Mouse (Mus musculus) liver, embryonic 14.5 days (tissue): Measurements from ENCODE around the gene Rhbg. TPM values are rescaled to one million over a fixed set of nuclear protein-coding genes. Genes with fewer than 3 reads are reported as not detected.

Experiments used
- ATAC-seq: fragments of 200-750 bp; cut with Nextera tagmentation; 2 replicates; pipeline ENCODE4 v1.8.0; 2017; ENCODE audit warnings: moderate number of reproducible peaks, mild to moderate bottlenecking, moderate library complexity; ENCODE audit not compliant: insufficient read depth
- DNase-seq, 3 experiments: peaks; one replicate each; pipeline ENCODE4 v3.0.0-alpha.2; 2012 to 2013; ENCODE audit warnings: low read depth in 3 of 3, low spot score in 3 of 3
- H3K27ac ChIP-seq: fragments of 300-500 bp; sonication (generic); 2 replicates; pipeline ENCODE4 v1.5.1; 2014; ENCODE audit warnings: moderate library complexity, mild to moderate bottlenecking, control low read depth, inconsistent platforms
- H3K27me3 ChIP-seq: fragments of 300-500 bp; sonication (generic); 2 replicates; pipeline ENCODE4 v1.6.1; 2014; ENCODE audit warnings: mild to moderate bottlenecking, low read length, moderate library complexity; ENCODE audit not compliant: control insufficient read depth, insufficient read depth
- H3K36me3 ChIP-seq: fragments of 300-500 bp; sonication (generic); replicated peaks from 2 replicates; pipeline ENCODE4 v1.6.1; 2014; ENCODE audit warnings: low read depth; ENCODE audit not compliant: control insufficient read depth, insufficient read depth
- H3K4me1 ChIP-seq, 2 experiments: fragments of 200-500 bp in 1 of 2; fragments of 300-500 bp in 1 of 2; sonication (generic) in 1 of 2; replicated peaks; 2 replicates each; pipeline ENCODE4 v1.6.1; 2012 to 2014; ENCODE audit warnings: antibody characterized with exemption in 1 of 2, inconsistent platforms in 1 of 2, low read length in 1 of 2; ENCODE audit not compliant: control insufficient read depth in 2 of 2, insufficient read depth in 2 of 2
- H3K4me2 ChIP-seq: fragments of 300-500 bp; sonication (generic); 2 replicates; pipeline ENCODE4 v1.6.1; 2014; ENCODE audit warnings: low read depth, mild to moderate bottlenecking, control low read depth, moderate library complexity
- H3K4me3 ChIP-seq, 2 experiments: fragments of 200-500 bp in 1 of 2; fragments of 300-500 bp in 1 of 2; sonication (generic) in 1 of 2; 2 replicates each; pipeline ENCODE4 v1.5.1; 2012 to 2014; ENCODE audit warnings: low read depth in 2 of 2, low read length in 2 of 2, mild to moderate bottlenecking in 2 of 2, control low read depth in 1 of 2, inconsistent platforms in 1 of 2, moderate library complexity in 1 of 2; ENCODE audit not compliant: insufficient read depth in 1 of 2
- H3K9ac ChIP-seq: fragments of 300-500 bp; sonication (generic); replicated peaks from 2 replicates; pipeline ENCODE4 v1.6.1; 2014; ENCODE audit warnings: mild to moderate bottlenecking, control low read depth, moderate library complexity
- H3K9me3 ChIP-seq: fragments of 300-500 bp; sonication (generic); 2 replicates; pipeline ENCODE4 v1.6.1; 2016; ENCODE audit warnings: low read length, mixed read lengths; ENCODE audit not compliant: control insufficient read depth
- CTCF ChIP-seq: IDR thresholded peaks from 2 replicates; pipeline ENCODE4 v1.5.1; 2016; ENCODE audit warnings: antibody characterized with exemption, low read depth, control low read depth
- EP300 ChIP-seq: IDR thresholded peaks from 2 replicates; pipeline ENCODE4 v1.6.1; 2016; ENCODE audit warnings: antibody characterized with exemption, low read depth
- WGBS: fragments of 180-500 bp; shearing (Covaris S2); extraction: QIAGEN DNeasy Blood & Tissue Kit; methylation state at CpG from one replicate; pipeline ENCODE4 v1.1.7; 2014; ENCODE audit not compliant: insufficient replicate concordance; 5-methylcytosine and 5-hydroxymethylcytosine counted together
- polyA plus RNA-seq, 2 experiments: library from polyadenylated mRNA; depleted of rRNA in 1 of 2; stranded (reverse) in 1 of 2; unstranded in 1 of 2; fragments of >200 nt; fragmentation: Nextera tagmentation in 1 of 2; extraction: Ambion mirVana in 1 of 2; gene quantifications; 2 replicates each; pipeline versions ENCODE4 v1.2.1 to v1.2.3; 2012 to 2014

Gene Rhbg
- polyA plus RNA-seq, 2 experiments = 5.6 to 7.6 TPM

- H3K36me3 ChIP-seq = no peaks in the 10 kb centered on the region
- ATAC-seq (no peak), DNase-seq (no peak)
- H3K4me2 ChIP-seq = no peak overlapping the region
- 52% methylated on average over 4 of the region's 4 CpGs for WGBS
- H3K4me1 ChIP-seq = no peaks in the 10 kb centered on the region
- no peak overlapping the region for H3K27ac ChIP-seq
- peaks cover 11% of the 10 kb centered on the region for H3K27me3 ChIP-seq
- H3K9ac ChIP-seq = no peak overlapping the region
- no peaks in the 10 kb centered on the region for H3K9me3 ChIP-seq
- H3K4me3 ChIP-seq = no peak overlapping the region
- no peak for TF ChIP-seq EP300
- no peak for TF ChIP-seq CTCF
Measured at GRCm38 (mm10) chr3:88228906-88229305, 25.6 kb downstream of the Rhbg start.

- Histone ChIP-seq H3K4me2 (no peak overlapping the region), H3K36me3 (no peaks in the 10 kb centered on the region), H3K9ac (no peak overlapping the region), H3K27me3 (peaks cover 10% of the 10 kb centered on the region), H3K9me3 (no peaks in the 10 kb centered on the region), H3K4me1 (no peaks in the 10 kb centered on the region), H3K27ac (no peak overlapping the region), H3K4me3 (no peak overlapping the region)
- ATAC-seq (no peak), DNase-seq (no peak)
- TF ChIP-seq CTCF (no peak), EP300 (no peak)
- WGBS = 52% methylated on average over 6 of the region's 6 CpGs
Measured at GRCm38 (mm10) chr3:88227976-88228375, 26.5 kb downstream of the Rhbg start.

- DNase-seq (no peak), ATAC-seq (no peak)
- Histone ChIP-seq H3K4me2 (no peak overlapping the region), H3K9me3 (no peaks in the 10 kb centered on the region), H3K9ac (no peak overlapping the region), H3K36me3 (no peaks in the 10 kb centered on the region), H3K27ac (no peak overlapping the region), H3K4me3 (no peak overlapping the region), H3K27me3 (peaks cover 9% of the 10 kb centered on the region; the same call in 1 of the 2 replicates), H3K4me1 (no peaks in the 10 kb centered on the region)
- WGBS = 27% methylated on average over 4 of the region's 4 CpGs
- no peak for TF ChIP-seq EP300
- TF ChIP-seq CTCF = no peak
Measured at GRCm38 (mm10) chr3:88227260-88227659, 27.2 kb downstream of the Rhbg start.

- ATAC-seq (no peak), DNase-seq (no peak)
- WGBS = 61% methylated on average over 10 of the region's 10 CpGs
- no peaks in the 10 kb centered on the region for H3K36me3 ChIP-seq
- TF ChIP-seq EP300 (no peak), CTCF (no peak)
- H3K27me3 ChIP-seq = peaks cover 12% of the 10 kb centered on the region
- no peaks in the 10 kb centered on the region for H3K9me3 ChIP-seq
- no peak overlapping the region for H3K4me3 ChIP-seq
- H3K9ac ChIP-seq = no peak overlapping the region
- no peaks in the 10 kb centered on the region for H3K4me1 ChIP-seq
- H3K27ac ChIP-seq = no peak overlapping the region
- H3K4me2 ChIP-seq = no peak overlapping the region
Measured at GRCm38 (mm10) chr3:88226101-88226845, 28.2 kb downstream of the Rhbg start.

GRCm38 (mm10) chr3:88224929-88225328 is 29.6 kb downstream of the Rhbg start:
- H3K27me3 ChIP-seq = peaks cover 15% of the 10 kb centered on the region
- ATAC-seq (no peak), DNase-seq (no peak)
- H3K4me2 ChIP-seq = no peak overlapping the region
- no peaks in the 10 kb centered on the region for H3K9me3 ChIP-seq
- no peak overlapping the region for H3K4me3 ChIP-seq
- WGBS = 51% methylated on average over 2 of the region's 2 CpGs
- no peak for TF ChIP-seq CTCF
- no peak for TF ChIP-seq EP300
- no peak overlapping the region for H3K27ac ChIP-seq
- H3K4me1 ChIP-seq = no peaks in the 10 kb centered on the region
- no peak overlapping the region for H3K9ac ChIP-seq
- H3K36me3 ChIP-seq = no peaks in the 10 kb centered on the region
